Mouse (Mus musculus) heart, embryonic 15.5 days (tissue): ENCODE results near the gene Glrb. TPM values are rescaled to one million over a fixed set of nuclear protein-coding genes. Genes with fewer than 3 reads are reported as not detected.

Experiments
- ATAC-seq: fragments of 200-750 bp; cut with Nextera tagmentation; replicated peaks from 2 replicates; pipeline ENCODE4 v1.8.0; 2017; ENCODE audit warnings: low read depth, moderate TSS enrichment; ENCODE audit not compliant: insufficient number of reproducible peaks, insufficient read depth, low FRiP score
- H3K27ac ChIP-seq: fragments of 300-500 bp; sonication (generic); 2 replicates; pipeline ENCODE4 v1.5.1; 2015; ENCODE audit warnings: mild to moderate bottlenecking, inconsistent platforms
- H3K27me3 ChIP-seq: fragments of 300-500 bp; sonication (generic); 2 replicates; pipeline ENCODE4 v1.6.1; 2015; ENCODE audit warnings: inconsistent platforms
- H3K36me3 ChIP-seq: fragments of 300-500 bp; sonication (generic); 2 replicates; pipeline ENCODE4 v1.6.1; 2015; ENCODE audit warnings: mild to moderate bottlenecking, inconsistent platforms
- H3K4me1 ChIP-seq: fragments of 300-500 bp; sonication (generic); replicated peaks from 2 replicates; pipeline ENCODE4 v1.6.1; 2015; ENCODE audit warnings: inconsistent platforms
- H3K4me2 ChIP-seq: fragments of 300-500 bp; sonication (generic); 2 replicates; pipeline ENCODE4 v1.6.1; 2015; ENCODE audit warnings: inconsistent platforms, mild to moderate bottlenecking, moderate library complexity
- H3K4me3 ChIP-seq: fragments of 300-500 bp; sonication (generic); 2 replicates; pipeline ENCODE4 v1.5.1; 2015; ENCODE audit warnings: mild to moderate bottlenecking, inconsistent platforms
- H3K9ac ChIP-seq: fragments of 300-500 bp; sonication (generic); 2 replicates; pipeline ENCODE4 v1.6.1; 2015; ENCODE audit warnings: mild to moderate bottlenecking, inconsistent platforms
- H3K9me3 ChIP-seq: fragments of 300-500 bp; sonication (generic); replicated peaks from 2 replicates; pipeline ENCODE4 v1.6.1; 2016; ENCODE audit warnings: inconsistent platforms
- WGBS: fragments of 180-500 bp; shearing (Covaris S2); methylation state at CpG from one replicate; pipeline ENCODE4 v1.1.7; 2015; ENCODE audit warnings: mixed read lengths; 5-methylcytosine and 5-hydroxymethylcytosine counted together
- polyA plus RNA-seq: library from polyadenylated mRNA; unstranded; fragments of >200 nt; fragmentation: Nextera tagmentation; extraction: Ambion mirVana; gene quantifications from 2 replicates; pipeline ENCODE4 v1.2.1, GENCODE M21; 2015

Glrb gene
- 1.8 and 3.2 TPM in 2 replicates for polyA plus RNA-seq

DNA sequence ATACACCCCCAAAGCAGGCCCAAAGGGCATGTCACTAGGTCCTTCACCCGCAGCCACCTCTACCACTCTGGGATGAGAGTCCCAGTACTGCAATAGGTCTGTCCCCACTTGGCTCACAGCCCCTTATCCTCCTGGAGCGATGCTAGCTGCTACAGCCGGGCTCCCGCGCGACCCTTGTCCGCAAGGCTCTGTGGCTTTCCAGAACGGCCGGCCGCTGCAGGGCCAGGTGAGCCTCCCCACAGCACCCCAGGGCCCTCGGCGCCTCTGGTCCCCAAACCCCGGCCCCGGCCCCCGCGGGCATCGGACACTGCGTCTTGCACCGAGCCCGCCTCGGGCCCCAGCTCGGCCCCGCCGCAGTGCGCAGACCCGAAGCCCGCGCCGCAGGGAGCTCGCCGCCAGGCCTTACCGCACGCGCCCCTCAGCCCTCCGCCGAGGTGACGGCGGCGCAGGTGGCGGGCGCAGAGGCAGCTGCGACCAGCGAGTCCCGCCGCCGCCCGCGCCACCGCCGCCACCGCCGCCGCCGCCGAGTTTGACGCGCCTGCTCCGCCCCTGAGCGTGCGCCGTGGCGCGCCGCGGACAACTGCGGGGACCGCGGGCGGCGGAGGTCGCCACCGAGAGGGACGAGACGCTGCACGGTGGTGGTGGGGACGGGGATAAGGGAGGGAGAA is at the start of gene Glrb:
TSS of gene Glrb (minus strand) at position 550 of the 668 bp plus-strand sequence.
- Histone ChIP-seq H3K27ac (no peak within 1 kb of the TSS), H3K4me3 (peak within 1 kb of the TSS; percentile 75), H3K4me1 (peaks cover 6% of the 10 kb centered on the region; the same call in 1 of the 2 replicates), H3K9ac (peak within 1 kb of the TSS; percentile 71), H3K4me2 (peak within 1 kb of the TSS; percentile 99), H3K27me3 (peaks cover 16% of the 10 kb centered on the region), H3K9me3 (no peaks in the 10 kb centered on the region), H3K36me3 (no peaks in the 10 kb centered on the region)
- peak; percentile 66; the same call in 1 of the 2 replicates for ATAC-seq
- WGBS = under 1% methylated on average over 65 of the region's 76 CpGs

DNA sequence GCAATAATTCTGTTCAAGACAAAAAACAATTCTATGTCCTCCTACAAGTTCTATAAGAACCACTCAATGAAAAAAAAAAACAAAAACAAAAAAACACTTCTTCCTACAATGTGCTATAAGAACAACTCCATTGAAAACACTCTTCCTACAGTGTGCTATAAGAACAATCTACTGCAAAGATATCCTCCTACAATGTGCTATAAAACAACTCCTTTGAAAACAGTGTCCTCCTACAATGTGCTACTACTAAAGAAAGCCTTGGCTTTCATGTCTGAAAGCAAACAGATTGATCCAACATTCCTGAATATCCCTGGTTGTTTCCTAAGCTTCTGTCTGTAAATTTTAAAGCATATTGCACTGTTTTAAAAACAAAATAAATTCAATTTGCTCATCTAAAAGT is 46.5 kb upstream of the Glrb start:
- Histone ChIP-seq H3K27me3 (no peaks in the 10 kb centered on the region), H3K4me1 (no peaks in the 10 kb centered on the region), H3K4me3 (no peak overlapping the region), H3K4me2 (no peak overlapping the region), H3K9ac (no peak overlapping the region), H3K9me3 (no peaks in the 10 kb centered on the region), H3K27ac (no peak overlapping the region), H3K36me3 (no peaks in the 10 kb centered on the region)
- ATAC-seq = no peak

- H3K4me3 ChIP-seq = no peak overlapping the region
- no peaks in the 10 kb centered on the region for H3K27me3 ChIP-seq
- H3K4me1 ChIP-seq = no peaks in the 10 kb centered on the region
- no peak overlapping the region for H3K9ac ChIP-seq
- 39% methylated on average over 1 of the region's 1 CpGs for WGBS
- no peak overlapping the region for H3K4me2 ChIP-seq
- H3K27ac ChIP-seq = no peak overlapping the region
- ATAC-seq = no peak
- no peaks in the 10 kb centered on the region for H3K36me3 ChIP-seq
- no peaks in the 10 kb centered on the region for H3K9me3 ChIP-seq
Observed at GRCm38 (mm10) chr3:80958591-80958990, 45.1 kb upstream of the Glrb start.

GRCm38 (mm10) chr3:80913779-80914284 is 372 bp upstream of the Glrb start:
- H3K4me3 ChIP-seq = peak overlapping the region; percentile 75
- WGBS = 27% methylated on average over 6 of the region's 6 CpGs
- ATAC-seq = no peak

GRCm38 (mm10) chr3:80894745-80895480 is 18.5 kb downstream of the Glrb start:
- no peak overlapping the region for H3K4me3 ChIP-seq
- no peaks in the 10 kb centered on the region for H3K9me3 ChIP-seq
- H3K27ac ChIP-seq = no peak overlapping the region
- 69% methylated on average over 5 of the region's 5 CpGs for WGBS
- H3K4me1 ChIP-seq = no peaks in the 10 kb centered on the region
- no peaks in the 10 kb centered on the region for H3K36me3 ChIP-seq
- no peaks in the 10 kb centered on the region for H3K27me3 ChIP-seq
- H3K4me2 ChIP-seq = no peak overlapping the region
- no peak for ATAC-seq
- no peak overlapping the region for H3K9ac ChIP-seq

More at GRCm38 (mm10) chr3:80913779-80914284, 372 bp upstream of the Glrb start:
- Histone ChIP-seq H3K27me3 (peaks cover 16% of the 10 kb centered on the region), H3K9ac (peak overlapping the region; percentile 71), H3K9me3 (no peaks in the 10 kb centered on the region), H3K36me3 (no peaks in the 10 kb centered on the region), H3K4me2 (peak overlapping the region; percentile 99), H3K27ac (no peak overlapping the region), H3K4me1 (peaks cover 6% of the 10 kb centered on the region; the same call in 1 of the 2 replicates)

DNA sequence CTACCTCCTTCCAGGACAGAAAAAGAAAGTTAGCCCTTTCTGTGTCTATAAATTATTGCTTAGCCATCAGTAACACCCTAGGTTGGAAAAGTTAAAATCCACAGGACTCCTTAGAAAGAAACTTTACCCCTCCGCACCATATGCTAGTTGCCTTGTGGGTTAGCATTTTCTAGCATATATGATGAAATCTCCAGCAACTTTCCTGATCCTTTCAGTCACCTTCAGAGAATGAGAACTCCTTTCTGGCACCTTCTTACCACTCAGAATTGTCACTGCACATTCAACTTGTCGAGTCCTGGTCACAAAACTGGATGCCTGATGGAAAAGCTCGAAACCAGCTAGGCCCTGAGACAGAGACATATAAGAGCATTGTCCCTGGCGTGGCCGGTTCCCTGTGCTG is 19.1 kb downstream of the Glrb start:
- Histone ChIP-seq H3K36me3 (no peaks in the 10 kb centered on the region), H3K27me3 (no peaks in the 10 kb centered on the region), H3K9me3 (no peaks in the 10 kb centered on the region), H3K4me2 (no peak overlapping the region), H3K4me1 (no peaks in the 10 kb centered on the region), H3K27ac (no peak overlapping the region), H3K4me3 (no peak overlapping the region), H3K9ac (no peak overlapping the region)
- no peak for ATAC-seq
- 86% methylated on average over 5 of the region's 5 CpGs for WGBS

- ATAC-seq = no peak
- H3K36me3 ChIP-seq = no peaks in the 10 kb centered on the region
- no peak overlapping the region for H3K27ac ChIP-seq
- H3K4me3 ChIP-seq = no peak overlapping the region
- WGBS = 43% methylated on average over 4 of the region's 4 CpGs
- H3K9ac ChIP-seq = no peak overlapping the region
- no peaks in the 10 kb centered on the region for H3K9me3 ChIP-seq
- no peaks in the 10 kb centered on the region for H3K4me1 ChIP-seq
- H3K27me3 ChIP-seq = no peaks in the 10 kb centered on the region
- H3K4me2 ChIP-seq = no peak overlapping the region
Observed at GRCm38 (mm10) chr3:80893055-80893690, 20.3 kb downstream of the Glrb start.

GRCm38 (mm10) chr3:80891087-80891486 is 22.4 kb downstream of the Glrb start:
- Histone ChIP-seq H3K4me2 (no peak overlapping the region), H3K4me3 (no peak overlapping the region), H3K9ac (no peak overlapping the region), H3K36me3 (no peaks in the 10 kb centered on the region), H3K27ac (no peak overlapping the region), H3K9me3 (no peaks in the 10 kb centered on the region), H3K4me1 (no peaks in the 10 kb centered on the region), H3K27me3 (no peaks in the 10 kb centered on the region)
- no peak for ATAC-seq
- WGBS = 49% methylated on average over 4 of the region's 4 CpGs

DNA sequence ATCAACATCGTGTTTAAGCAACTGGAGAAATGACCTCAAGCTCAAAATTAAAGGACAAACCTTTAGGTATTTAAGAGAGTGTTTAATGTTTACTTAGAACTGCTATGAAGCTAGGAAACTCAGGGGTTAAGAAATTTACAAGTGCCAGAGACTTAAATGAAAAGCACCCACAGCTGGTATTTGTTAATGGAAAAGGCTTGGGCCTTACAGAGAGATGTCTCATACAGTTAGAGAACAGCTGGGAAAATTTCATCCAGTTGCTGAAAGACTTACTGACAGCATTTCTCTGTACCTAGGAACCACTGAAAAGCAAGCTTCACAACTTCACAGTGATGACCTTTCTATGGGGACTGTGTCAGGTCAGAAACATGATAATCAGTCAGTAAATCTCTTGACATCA is 28.3 kb downstream of the Glrb start:
- no peaks in the 10 kb centered on the region for H3K27me3 ChIP-seq
- H3K4me2 ChIP-seq = no peak overlapping the region
- no peak overlapping the region for H3K4me3 ChIP-seq
- no peaks in the 10 kb centered on the region for H3K36me3 ChIP-seq
- no peaks in the 10 kb centered on the region for H3K9me3 ChIP-seq
- H3K27ac ChIP-seq = no peak overlapping the region
- no peak overlapping the region for H3K9ac ChIP-seq
- H3K4me1 ChIP-seq = peaks cover 3% of the 10 kb centered on the region; the same call in 1 of the 2 replicates
- WGBS = 61% methylated on average over 1 of the region's 1 CpGs
- ATAC-seq = no peak

DNA sequence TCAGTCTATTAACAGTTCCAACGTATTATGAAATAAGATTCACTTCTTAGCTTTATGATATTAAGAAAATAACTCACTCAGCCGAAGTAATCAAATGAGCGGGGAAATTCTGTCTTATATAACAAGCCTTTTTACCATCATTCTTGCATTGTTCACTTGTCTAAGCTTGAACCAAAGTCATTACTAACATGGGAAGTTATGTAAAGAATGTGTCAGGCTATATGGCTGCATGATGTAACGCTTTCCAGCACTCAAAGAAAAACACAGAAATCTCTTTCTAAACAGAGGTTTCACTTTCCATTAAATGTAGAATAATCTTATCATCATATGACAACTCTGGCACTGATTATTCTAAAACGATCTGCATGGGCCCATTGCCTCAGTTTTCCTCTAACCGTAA is 29.9 kb downstream of the Glrb start:
- Histone ChIP-seq H3K27me3 (no peaks in the 10 kb centered on the region), H3K36me3 (no peaks in the 10 kb centered on the region), H3K4me2 (no peak overlapping the region), H3K4me1 (peaks cover 3% of the 10 kb centered on the region; the same call in 1 of the 2 replicates), H3K4me3 (no peak overlapping the region), H3K9ac (no peak overlapping the region), H3K27ac (no peak overlapping the region), H3K9me3 (no peaks in the 10 kb centered on the region)
- WGBS = 41% methylated on average over 6 of the region's 6 CpGs
- ATAC-seq = no peak

GRCm38 (mm10) chr3:80880660-80881293 is 32.7 kb downstream of the Glrb start:
- Histone ChIP-seq H3K4me1 (peaks cover 3% of the 10 kb centered on the region; the same call in 1 of the 2 replicates), H3K9ac (no peak overlapping the region), H3K36me3 (no peaks in the 10 kb centered on the region), H3K4me3 (no peak overlapping the region), H3K27me3 (no peaks in the 10 kb centered on the region), H3K27ac (no peak overlapping the region), H3K9me3 (no peaks in the 10 kb centered on the region), H3K4me2 (no peak overlapping the region)
- 74% methylated on average over 6 of the region's 6 CpGs for WGBS
- no peak for ATAC-seq
